Mouse (Mus musculus): ENCODE results near the gene Olfr330. TPM values are rescaled to one million over a fixed set of nuclear protein-coding genes. Genes with fewer than 3 reads are reported as not detected.
"Not testable (repeated sequence)": the region's sequence is repeated elsewhere in the genome, so short reads cannot be mapped to it uniquely, and the experiment has no call there.

Gene Olfr330
- polyA plus RNA-seq (2012; rRNA removed), result not detected in 2 replicates

DNA sequence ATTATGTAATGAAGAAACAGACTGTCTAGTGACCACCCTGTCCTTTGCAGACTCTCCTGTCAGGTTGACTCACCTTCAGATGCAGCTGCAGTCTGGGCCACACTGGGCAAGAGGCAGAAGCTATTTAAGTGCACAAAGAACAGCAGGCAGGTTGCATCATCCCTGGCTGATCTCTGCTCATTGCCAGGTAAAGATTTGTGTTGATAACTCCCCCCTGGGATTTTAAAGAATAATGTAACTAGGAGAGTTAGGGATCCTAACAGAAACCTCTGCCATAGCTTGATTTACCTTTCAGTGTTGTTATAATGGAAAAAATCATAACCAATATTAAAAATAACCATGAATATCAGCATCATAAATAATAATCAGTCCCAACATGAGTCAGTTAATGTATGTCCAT, at the start of gene Olfr330:
Gene Olfr330 (minus strand): TSS at position 101 of the 400 bp plus-strand sequence.
- DNase-seq (ENCODE audit: low read depth, low spot score), result not testable (repeated sequence)

DNA sequence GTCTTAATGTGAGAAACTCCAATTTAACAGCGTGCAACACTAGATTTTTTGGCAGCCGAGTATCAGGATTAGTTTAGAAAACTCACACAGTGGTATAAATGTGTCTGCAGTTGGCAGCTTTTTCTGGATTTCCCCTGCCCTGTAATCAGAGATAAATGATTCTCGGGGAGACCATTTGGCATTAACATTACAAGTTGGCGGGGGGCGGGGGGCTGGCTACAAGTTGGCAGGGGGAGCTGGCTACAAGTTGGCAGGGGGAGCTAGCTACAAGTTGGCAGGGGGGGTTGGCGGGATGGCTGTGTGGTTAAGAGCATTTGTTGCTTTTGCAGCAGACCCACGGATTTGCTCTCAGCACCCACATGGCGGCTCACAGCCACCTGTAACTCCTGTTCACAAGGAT, 44.0 kb upstream of the Olfr330 start:
- 69% methylated on average over 8 of the region's 8 CpGs for WGBS
- DNase-seq (ENCODE audit: low read depth, low spot score), result no peak

- 66% methylated on average over 1 of the region's 1 CpGs for WGBS
- DNase-seq (ENCODE audit: low read depth, low spot score), result no peak
These were observed 42.8 kb upstream of the Olfr330 start, which contains the start of gene Olfr325 for GRCm38 (mm10) chr11:58577430-58577829. Olfr325 (plus strand) TSS chr11:58577730.

GRCm38 (mm10) chr11:58570405-58570804, 35.8 kb upstream of the Olfr330 start, which contains the start of gene Olfr224:
Olfr224 (minus strand) TSS chr11:58570553.
- WGBS, result 56% methylated on average over 5 of the region's 5 CpGs
- no peak for DNase-seq (ENCODE audit: low read depth, low spot score)

GRCm38 (mm10) chr11:58555536-58555935, 20.9 kb upstream of the Olfr330 start, which contains the start of gene Olfr328:
Olfr328 (minus strand) TSS chr11:58555636.
- DNase-seq (ENCODE audit: low read depth, low spot score), result no peak
- WGBS, result 23% methylated on average over 1 of the region's 1 CpGs

DNA sequence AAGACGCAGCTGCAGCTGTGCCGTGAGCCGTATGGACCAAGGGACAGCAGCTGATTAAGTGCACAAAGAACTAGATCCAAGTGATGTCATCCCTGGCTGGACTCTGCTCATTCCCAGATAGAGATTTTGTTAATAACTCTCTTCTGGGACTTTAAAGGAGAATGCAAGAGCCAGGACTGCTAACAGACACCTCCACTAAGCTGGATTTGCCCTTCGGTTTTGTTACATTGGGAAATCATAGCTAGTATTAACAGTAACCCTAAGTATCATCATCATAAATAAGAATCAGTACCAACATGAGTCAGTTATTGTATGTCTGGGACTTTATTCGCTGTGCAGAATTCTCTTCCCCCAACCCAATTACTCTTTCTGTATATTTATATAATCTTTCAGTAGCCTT, 11.7 kb upstream of the Olfr330 start, which contains the start of gene Olfr329-ps:
Gene Olfr329-ps (minus strand): TSS at position 101 of the 400 bp plus-strand sequence.
- WGBS, result 63% methylated on average over 5 of the region's 5 CpGs
- DNase-seq (ENCODE audit: low read depth, low spot score), result no peak

- WGBS, result 87% methylated on average over 7 of the region's 9 CpGs
- not testable (repeated sequence) for DNase-seq (ENCODE audit: low read depth, low spot score)
These were observed 14.9 kb downstream of the Olfr330 start for GRCm38 (mm10) chr11:58519756-58520155.

GRCm38 (mm10) chr11:58518916-58519315, 15.7 kb downstream of the Olfr330 start:
- DNase-seq (ENCODE audit: low read depth, low spot score), result not testable (repeated sequence)
- 94% methylated on average over 18 of the region's 18 CpGs for WGBS

GRCm38 (mm10) chr11:58509058-58509457, 25.6 kb downstream of the Olfr330 start:
- 84% methylated on average over 19 of the region's 19 CpGs for WGBS
- not testable (repeated sequence) for DNase-seq (ENCODE audit: low read depth, low spot score)

DNA sequence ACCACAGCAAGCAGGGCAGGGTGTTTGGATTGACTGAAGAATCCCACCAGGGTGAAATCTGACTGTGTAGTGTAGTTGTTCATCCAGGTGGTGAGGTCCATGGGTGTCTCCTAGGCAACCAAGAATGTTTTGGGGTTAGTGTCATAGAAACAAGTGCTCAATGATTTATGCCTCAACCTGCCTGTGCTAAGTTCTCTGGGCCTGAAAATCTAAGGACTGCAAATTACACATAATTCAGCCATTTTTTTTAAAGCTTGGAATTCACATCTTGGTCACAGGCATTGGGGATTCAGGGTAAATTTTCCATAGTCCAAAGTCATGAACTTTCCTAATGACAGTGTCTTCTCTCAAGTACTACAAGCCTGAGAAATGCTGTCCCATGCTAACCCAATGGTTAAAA, 32.2 kb downstream of the Olfr330 start, which contains the start of gene Olfr331:
Gene Olfr331 (minus strand): TSS at position 101 of the 400 bp plus-strand sequence.
- not testable (repeated sequence) for DNase-seq (ENCODE audit: low read depth, low spot score)

DNA sequence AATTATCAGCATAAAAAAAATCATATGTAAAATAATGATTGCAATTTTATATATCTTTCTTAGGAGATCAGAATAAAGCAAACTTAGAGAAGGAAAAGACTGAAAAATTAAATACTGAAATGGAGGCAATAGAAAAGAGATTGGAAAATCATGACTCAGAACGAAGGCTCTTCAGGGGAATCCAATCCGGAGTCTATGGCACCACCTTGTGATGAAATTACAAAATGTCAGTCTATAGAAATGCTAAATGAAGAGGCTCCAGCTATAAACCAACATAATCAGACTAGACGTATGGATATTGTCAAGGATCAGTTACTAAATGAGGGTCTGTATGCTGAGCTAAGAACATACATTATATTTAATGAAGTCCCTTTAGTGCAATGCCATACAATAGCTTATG, 35.3 kb downstream of the Olfr330 start:
- WGBS, result 20% methylated on average over 3 of the region's 3 CpGs

GRCm38 (mm10) chr11:58498761-58499160, 35.9 kb downstream of the Olfr330 start:
- 76% methylated on average over 9 of the region's 9 CpGs for WGBS
- DNase-seq (ENCODE audit: low read depth, low spot score), result no peak

More for the DNA sequence above, 35.3 kb downstream of the Olfr330 start:
- peak; percentile 29 for DNase-seq (ENCODE audit: low read depth, low spot score)

GRCm38 (mm10) chr11:58492455-58492854, 42.2 kb downstream of the Olfr330 start, which contains the start of gene Olfr332:
Olfr332 (minus strand) TSS chr11:58492555.
- WGBS, result 38% methylated on average over 2 of the region's 2 CpGs
- no peak for DNase-seq (ENCODE audit: low read depth, low spot score)

Other genes with a start within 250 kb of the Olfr330 start
- 24.8 and 28.7 TPM in 2 replicates for gene Zfp692, start 227.8 kb downstream of the Olfr330 start, polyA plus RNA-seq (2012; rRNA removed)
- 16.6 and 20.8 TPM in 2 replicates for gene Zfp672, start 204.5 kb downstream of the Olfr330 start, polyA plus RNA-seq (2012; rRNA removed)
- gene Sh3bp5l, start 204.1 kb downstream of the Olfr330 start, polyA plus RNA-seq (2012; rRNA removed), result 26.7 and 27.6 TPM in 2 replicates
- 6,429 and 6,795 TPM in 2 replicates for gene Lypd8, start 155.8 kb downstream of the Olfr330 start, polyA plus RNA-seq (2012; rRNA removed)
- 19.1 and 114 TPM in 2 replicates for gene 1810065E05Rik, start 113.7 kb downstream of the Olfr330 start, polyA plus RNA-seq (2012; rRNA removed)
- not detected in 2 replicates for gene Gm12253, start 102.3 kb downstream of the Olfr330 start, polyA plus RNA-seq (2012; rRNA removed)
- not detected in 2 replicates for gene Lypd9, start 81.9 kb downstream of the Olfr330 start, polyA plus RNA-seq (2012; rRNA removed)
- not detected in 2 replicates for gene Olfr30, start 72.6 kb downstream of the Olfr330 start, polyA plus RNA-seq (2012; rRNA removed)
- not detected in 2 replicates for gene Olfr332, start 42.3 kb downstream of the Olfr330 start, polyA plus RNA-seq (2012; rRNA removed)
- gene Olfr331, start 32.3 kb downstream of the Olfr330 start, polyA plus RNA-seq (2012; rRNA removed), result not detected in 2 replicates
- not detected in 2 replicates for gene Olfr329-ps, start 11.6 kb upstream of the Olfr330 start, polyA plus RNA-seq (2012; rRNA removed)
- gene Olfr328, start 20.8 kb upstream of the Olfr330 start, polyA plus RNA-seq (2012; rRNA removed), result not detected in 2 replicates
- gene Olfr224, start 35.7 kb upstream of the Olfr330 start, polyA plus RNA-seq (2012; rRNA removed), result not detected in 2 replicates
- not detected in 2 replicates for gene Olfr325, start 42.9 kb upstream of the Olfr330 start, polyA plus RNA-seq (2012; rRNA removed)
- not detected in 2 replicates for gene Olfr324, start 60.3 kb upstream of the Olfr330 start, polyA plus RNA-seq (2012; rRNA removed)
- 166 and 238 TPM in 2 replicates for gene 2210407C18Rik, start 81.2 kb upstream of the Olfr330 start, polyA plus RNA-seq (2012; rRNA removed)
- gene Olfr323, start 95.7 kb upstream of the Olfr330 start, polyA plus RNA-seq (2012; rRNA removed), result 0.43 TPM in 1 of 2 replicates, not detected in the other
- 0.09 and 0.10 TPM in 2 replicates for gene Trim58, start 105.6 kb upstream of the Olfr330 start, polyA plus RNA-seq (2012; rRNA removed)
- not detected in 2 replicates for gene Olfr322, start 123.9 kb upstream of the Olfr330 start, polyA plus RNA-seq (2012; rRNA removed)
- gene Olfr320, start 146.3 kb upstream of the Olfr330 start, polyA plus RNA-seq (2012; rRNA removed), result not detected in 2 replicates
- not detected in 2 replicates for gene Olfr319, start 164.3 kb upstream of the Olfr330 start, polyA plus RNA-seq (2012; rRNA removed)
- not detected in 2 replicates for gene Olfr318, start 189.2 kb upstream of the Olfr330 start, polyA plus RNA-seq (2012; rRNA removed)
- not detected in 2 replicates for gene Olfr317, start 204.4 kb upstream of the Olfr330 start, polyA plus RNA-seq (2012; rRNA removed)
- gene Olfr316, start 217.9 kb upstream of the Olfr330 start, polyA plus RNA-seq (2012; rRNA removed), result not detected in 2 replicates
- gene Olfr315, start 238.4 kb upstream of the Olfr330 start, polyA plus RNA-seq (2012; rRNA removed), result not detected in 2 replicates
- gene Olfr314, start 248.1 kb upstream of the Olfr330 start, polyA plus RNA-seq (2012; rRNA removed), result not detected in 2 replicates

Measured in large intestine, adult 2 months (tissue).